Mouse (Mus musculus) lung, adult 2 months (tissue): ENCODE data around the gene Eif3k.

ENCODE experiments used
- CTCF ChIP-seq: fragments of 200-500 bp; IDR thresholded peaks from 2 replicates; pipeline ENCODE4 v1.5.1; 2011; ENCODE audit warnings: mild to moderate bottlenecking, low read length, control low read depth; ENCODE audit not compliant: insufficient read depth
- POLR2A ChIP-seq: fragments of 200-500 bp; IDR thresholded peaks from 2 replicates; pipeline ENCODE4 v1.6.1; 2011; ENCODE audit warnings: low read depth, mild to moderate bottlenecking, control low read depth, low read length, borderline replicate concordance; ENCODE audit errors: extremely low read depth

GRCm38 (mm10) chr7:28971770-28972269 lies 9.8 kb downstream of the Eif3k start:
- TF ChIP-seq CTCF, result no peak
- TF ChIP-seq POLR2A, result no peak
